Mouse (Mus musculus) right cerebral cortex, postnatal 10 days (tissue): Measurements from ENCODE around the gene Trank1.
A peak's percentile ranks its signal among the peaks of the same experiment; 100 is the strongest.

ENCODE experiments used
- DNase-seq, 2 experiments: peaks; one replicate each; pipeline ENCODE4 v3.0.0; 2021; ENCODE audit warnings: low spot score in 2 of 2

The Trank1 gene

GRCm38 (mm10) chr9:111425113-111425512, 113.6 kb downstream of the Trank1 start:
- DNase-seq = peak in 1 of 2 experiments; percentile 37

DNA sequence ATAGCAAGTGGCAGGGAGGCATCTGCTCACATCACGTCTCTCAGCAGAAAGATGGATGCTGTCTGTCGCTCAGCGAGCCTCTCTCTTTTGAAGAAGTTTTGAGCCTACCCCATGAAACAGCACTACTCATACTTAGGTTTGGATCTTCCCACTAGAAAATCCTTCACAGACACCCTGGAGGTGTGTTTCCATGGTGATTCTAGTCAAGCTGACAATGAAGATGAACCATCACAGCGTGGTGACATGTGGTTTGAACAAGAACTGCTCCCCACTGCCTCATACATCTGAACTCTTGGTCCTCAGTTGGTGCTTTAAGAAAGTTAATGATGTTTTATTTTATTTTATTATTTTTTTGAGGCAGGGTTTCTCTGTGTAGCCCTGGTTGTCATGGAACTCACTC, 114.4 kb downstream of the Trank1 start:
- DNase-seq = no peak

DNA sequence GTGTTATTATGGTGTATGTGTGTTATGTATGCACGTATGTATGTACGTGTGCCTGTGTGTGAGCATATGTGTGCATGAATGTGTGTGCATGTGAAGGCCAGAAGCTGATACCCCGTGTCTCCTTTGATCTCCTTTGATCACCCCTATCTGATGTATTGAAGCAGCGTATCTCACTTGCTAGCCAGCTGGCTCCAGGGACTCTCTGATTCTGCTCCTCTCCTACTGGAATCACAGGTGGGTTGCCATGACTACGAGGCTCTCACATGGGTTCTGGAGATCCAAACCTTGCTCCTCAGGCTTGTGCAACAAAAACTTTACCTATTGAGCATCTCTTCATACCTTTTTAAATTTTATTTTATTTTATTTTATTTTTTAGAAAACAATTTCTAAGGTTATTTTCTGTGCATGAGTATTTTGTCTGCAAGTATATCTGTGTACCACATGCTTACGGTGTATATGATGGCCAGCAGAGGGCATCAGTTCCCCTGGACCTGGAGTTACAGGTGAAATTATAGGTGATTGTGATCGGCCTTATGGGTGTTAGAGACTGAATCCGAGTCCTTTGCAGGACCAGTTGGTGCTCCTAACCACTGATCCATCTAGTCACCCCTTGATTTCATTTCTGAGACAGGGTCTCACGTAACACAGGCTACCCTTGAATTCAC, 116.5 kb downstream of the Trank1 start:
- DNase-seq = peak; percentile 54 to 75

- no peak for DNase-seq
Observed at GRCm38 (mm10) chr9:111428698-111429362, 117.3 kb downstream of the Trank1 start.

DNA sequence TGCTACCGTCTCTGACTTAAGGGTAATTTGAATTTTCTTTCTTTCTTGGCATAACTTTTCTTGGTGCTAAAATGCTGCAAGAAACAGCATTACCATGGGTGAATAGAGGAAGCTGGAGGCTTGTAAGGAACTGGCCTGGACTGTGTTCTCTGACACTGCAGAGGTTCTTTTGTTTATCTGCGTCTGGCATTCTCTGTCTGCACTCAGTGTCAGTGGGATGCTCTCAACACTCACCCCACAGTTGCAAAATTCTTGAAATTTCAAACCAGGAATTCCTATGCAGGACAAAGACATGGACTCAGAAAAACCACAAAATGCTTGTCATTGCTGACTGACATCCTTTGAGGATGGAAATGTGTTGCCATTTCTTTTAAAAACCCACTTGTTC, 117.8 kb downstream of the Trank1 start:
- DNase-seq = no peak

DNA sequence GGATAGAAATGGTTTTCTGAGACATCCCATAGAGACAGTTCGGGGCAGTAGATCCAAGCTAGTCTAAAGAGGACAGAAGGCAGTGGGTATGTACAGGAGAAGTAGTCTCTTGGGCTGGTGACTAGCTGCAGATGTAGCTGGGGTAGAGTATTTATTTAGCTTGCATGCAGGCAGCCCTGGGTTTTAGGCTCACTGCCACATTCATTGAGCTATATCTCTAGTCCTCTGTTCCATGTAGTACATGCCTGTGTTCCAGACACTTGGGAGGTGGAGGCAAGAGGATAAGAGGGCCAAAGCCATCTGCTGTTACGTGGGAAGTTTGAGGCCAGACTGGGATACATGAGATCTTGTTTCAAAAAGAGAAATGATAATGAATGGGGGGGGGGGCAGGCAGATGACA, 123.9 kb downstream of the Trank1 start:
- no peak for DNase-seq

GRCm38 (mm10) chr9:111438904-111439835, 127.6 kb downstream of the Trank1 start, which contains the start of gene Dclk3:
Dclk3 (plus strand) TSS chr9:111439081.
- DNase-seq = peak in 1 of 2 experiments; percentile 52

GRCm38 (mm10) chr9:111439836-111440201, 128.3 kb downstream of the Trank1 start:
- peak; percentile 57 to 60 for DNase-seq

- DNase-seq = no peak
Observed at GRCm38 (mm10) chr9:111440446-111440845, 128.9 kb downstream of the Trank1 start.

DNA sequence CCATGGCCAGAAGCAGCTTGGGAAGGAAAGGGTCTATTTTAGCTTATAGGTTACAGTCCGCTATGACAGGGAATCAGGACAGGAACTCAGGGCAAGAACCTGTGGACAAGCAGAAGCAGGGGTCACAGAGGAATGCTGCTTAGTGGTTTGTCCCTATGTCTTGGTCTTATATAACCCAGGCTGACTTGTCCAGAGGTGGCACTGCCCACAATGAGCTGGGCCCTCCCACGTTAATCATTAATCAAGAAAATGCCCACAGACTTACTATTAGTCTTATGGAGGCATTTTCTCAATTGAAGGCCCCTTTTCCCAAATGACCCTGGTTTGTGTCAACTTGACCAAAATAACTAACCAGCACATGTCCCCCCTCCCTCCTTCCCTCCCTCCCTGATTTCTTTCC, 129.6 kb downstream of the Trank1 start:
- no peak for DNase-seq
